Mouse (Mus musculus) CH12.LX (cell line): ENCODE measurements around the gene S100a2. TPM values are rescaled to one million over a fixed set of nuclear protein-coding genes. Genes with fewer than 3 reads are reported as not detected.

Experiments
- DNase-seq: peaks from one replicate; pipeline ENCODE4 v3.0.0-alpha.2; 2013; ENCODE audit errors: extremely low read depth
- H3K27ac ChIP-seq: 2 replicates; pipeline ENCODE4 v1.5.1; 2012; ENCODE audit warnings: low read depth, mild to moderate bottlenecking, control low read depth, moderate library complexity; ENCODE audit not compliant: insufficient read depth
- H3K27me3 ChIP-seq: replicated peaks from 2 replicates; pipeline ENCODE3; 2012; ENCODE audit warnings: inconsistent platforms
- H3K36me3 ChIP-seq, 2 experiments: replicated peaks in 1 of 2; 2 replicates each; pipeline versions ENCODE3 to v1.6.1; 2012; ENCODE audit warnings: inconsistent platforms in 1 of 2, low read length in 1 of 2, mild to moderate bottlenecking in 1 of 2, mixed read lengths in 1 of 2, moderate library complexity in 1 of 2; ENCODE audit not compliant: control insufficient read depth in 1 of 2, insufficient read depth in 1 of 2
- H3K4me1 ChIP-seq, 2 experiments: 2 replicates each; pipeline ENCODE4 v1.6.1; 2012; ENCODE audit warnings: inconsistent platforms in 1 of 2, moderate library complexity in 1 of 2; ENCODE audit not compliant: insufficient read depth in 2 of 2, control insufficient read depth in 1 of 2
- H3K4me2 ChIP-seq: 2 replicates; pipeline ENCODE4 v1.6.1; 2012; ENCODE audit warnings: low read depth, mild to moderate bottlenecking, control low read depth; ENCODE audit not compliant: poor library complexity, insufficient read depth, severe bottlenecking
- H3K4me3 ChIP-seq, 3 experiments: fragments of 150-350 bp in 1 of 3; sonication (generic) in 1 of 3; replicated peaks in 1 of 3; 2 replicates each; pipeline versions ENCODE3 to v1.5.1; 2011 to 2012; ENCODE audit warnings: low read depth in 2 of 3, low read length in 2 of 3, mild to moderate bottlenecking in 2 of 3, moderate library complexity in 2 of 3, control low read depth in 1 of 3, improper control_type of control experiment in 1 of 3, inconsistent platforms in 1 of 3, mixed read lengths in 1 of 3; ENCODE audit not compliant: poor library complexity in 1 of 3
- H3K79me2 ChIP-seq: replicated peaks from 2 replicates; pipeline ENCODE4 v1.6.1; 2012; ENCODE audit warnings: mild to moderate bottlenecking, moderate library complexity; ENCODE audit not compliant: control insufficient read depth, poor library complexity, insufficient read depth, severe bottlenecking; ENCODE audit errors: extremely low read depth
- H3K9ac ChIP-seq: 2 replicates; pipeline ENCODE4 v1.6.1; 2012; ENCODE audit warnings: low read depth, mild to moderate bottlenecking, control low read depth, moderate library complexity; ENCODE audit not compliant: insufficient read depth
- H3K9me3 ChIP-seq: replicated peaks from 2 replicates; pipeline ENCODE3; 2012; ENCODE audit warnings: low read length, inconsistent platforms, mixed read lengths
- BHLHE40 ChIP-seq: IDR thresholded peaks from 2 replicates; pipeline ENCODE4 v1.6.1; 2011; ENCODE audit warnings: mild to moderate bottlenecking, low read depth, low read length, improper control_type of control experiment
- CHD1 ChIP-seq: IDR thresholded peaks from 2 replicates; pipeline ENCODE4 v1.6.1; 2012; ENCODE audit warnings: low read depth, low read length, improper control_type of control experiment, inconsistent platforms
- CHD2 ChIP-seq: IDR thresholded peaks from 2 replicates; pipeline ENCODE4 v1.6.1; 2011; ENCODE audit warnings: low read length, improper control_type of control experiment
- E2F4 ChIP-seq: IDR thresholded peaks from 2 replicates; pipeline ENCODE4 v1.6.1; 2011; ENCODE audit warnings: low read depth, low read length, improper control_type of control experiment; ENCODE audit not compliant: insufficient replicate concordance
- ELF1 ChIP-seq: IDR thresholded peaks from 2 replicates; pipeline ENCODE4 v1.6.1; 2014; ENCODE audit warnings: low read depth, mild to moderate bottlenecking, inconsistent platforms, low read length, improper control_type of control experiment
- EP300 ChIP-seq: IDR thresholded peaks from 2 replicates; pipeline ENCODE4 v1.6.1; 2011; ENCODE audit warnings: low read length, improper control_type of control experiment
- ETS1 ChIP-seq: conservative IDR thresholded peaks from 2 replicates; pipeline ENCODE4 v1.6.1; 2012; ENCODE audit warnings: low read depth, mild to moderate bottlenecking, inconsistent platforms, low read length, improper control_type of control experiment, moderate library complexity
- GABPA ChIP-seq: IDR thresholded peaks from 2 replicates; pipeline ENCODE4 v1.6.1; 2012; ENCODE audit warnings: low read depth, low read length, improper control_type of control experiment, inconsistent platforms; ENCODE audit not compliant: insufficient replicate concordance
- HCFC1 ChIP-seq: IDR thresholded peaks from 2 replicates; pipeline ENCODE4 v1.6.1; 2012; ENCODE audit warnings: low read depth, mild to moderate bottlenecking, inconsistent platforms, low read length, improper control_type of control experiment
- IRF4 ChIP-seq: IDR thresholded peaks from 2 replicates; pipeline ENCODE4 v1.6.1; 2014; ENCODE audit warnings: low read depth, mild to moderate bottlenecking, inconsistent platforms, low read length, improper control_type of control experiment
- JUND ChIP-seq: conservative IDR thresholded peaks from 2 replicates; pipeline ENCODE4 v1.6.1; 2011; ENCODE audit warnings: low read depth, low read length, improper control_type of control experiment
- KAT2A ChIP-seq: IDR thresholded peaks from 2 replicates; pipeline ENCODE4 v1.6.1; 2012; ENCODE audit warnings: low read length, improper control_type of control experiment, inconsistent platforms; ENCODE audit not compliant: insufficient replicate concordance
- MAX ChIP-seq: IDR thresholded peaks from 2 replicates; pipeline ENCODE4 v1.6.1; 2011; ENCODE audit warnings: low read length, improper control_type of control experiment
- MAZ ChIP-seq: IDR thresholded peaks from 2 replicates; pipeline ENCODE4 v1.6.1; 2012; ENCODE audit warnings: low read depth, mild to moderate bottlenecking, inconsistent platforms, low read length, improper control_type of control experiment, moderate library complexity
- MEF2A ChIP-seq: IDR thresholded peaks from 2 replicates; pipeline ENCODE4 v1.6.1; 2014; ENCODE audit warnings: low read depth, mild to moderate bottlenecking, inconsistent platforms, low read length, improper control_type of control experiment, borderline replicate concordance
- MYC ChIP-seq: IDR thresholded peaks from 2 replicates; pipeline ENCODE4 v1.6.1; 2011; ENCODE audit warnings: low read depth, mild to moderate bottlenecking, improper control_type of control experiment, low read length
- PAX5 ChIP-seq: IDR thresholded peaks from 2 replicates; pipeline ENCODE4 v1.6.1; 2012; ENCODE audit warnings: low read length, inconsistent platforms, mixed read lengths
- POLR2A ChIP-seq: IDR thresholded peaks from 2 replicates; pipeline ENCODE4 v1.6.1; 2011; ENCODE audit warnings: low read depth, mild to moderate bottlenecking, improper control_type of control experiment, low read length
- RCOR1 ChIP-seq: conservative IDR thresholded peaks from 2 replicates; pipeline ENCODE4 v1.6.1; 2012; ENCODE audit warnings: low read depth, mild to moderate bottlenecking, inconsistent platforms, low read length, improper control_type of control experiment
- SIN3A ChIP-seq: IDR thresholded peaks from 2 replicates; pipeline ENCODE4 v1.6.1; 2012; ENCODE audit warnings: low read length, improper control_type of control experiment, inconsistent platforms
- SMC3 ChIP-seq: IDR thresholded peaks from 2 replicates; pipeline ENCODE4 v1.6.1; 2011; ENCODE audit warnings: low read depth, low read length, improper control_type of control experiment
- USF1 ChIP-seq: IDR thresholded peaks from 2 replicates; pipeline ENCODE4 v1.6.1; 2014; ENCODE audit warnings: low read depth, mild to moderate bottlenecking, inconsistent platforms, low read length, improper control_type of control experiment
- ZKSCAN1 ChIP-seq: IDR thresholded peaks from 2 replicates; pipeline ENCODE4 v1.6.1; 2012; ENCODE audit warnings: low read depth, inconsistent platforms, low read length, improper control_type of control experiment, borderline replicate concordance
- ZMIZ1 ChIP-seq: IDR thresholded peaks from 2 replicates; pipeline ENCODE4 v1.6.1; 2012; ENCODE audit warnings: low read depth, mild to moderate bottlenecking, inconsistent platforms, low read length, improper control_type of control experiment
- dilution Hi-C: fragments of 300-500 bp; cut with MboI; formaldehyde crosslinking; loops from 2 replicates; pipeline ENCODE4 v1.14.3; 2020; ENCODE audit warnings: low sequenced_read_pairs; ENCODE audit not compliant: extremely low pct_unique_long_range_greater_than_20kb, extremely low pct_ligation_motif_present
- in situ Hi-C: fragments of 300-500 bp; cut with MboI; formaldehyde crosslinking; loops from 3 replicates; pipeline ENCODE4 v1.14.3; 2019; ENCODE audit warnings: low sequenced_read_pairs, low pct_ligation_motif_present, low pct_unique_long_range_greater_than_20kb, mixed read lengths
- polyA plus RNA-seq: library from polyadenylated mRNA; unstranded; fragments of >175 nt; gene quantifications from 2 replicates; pipeline ENCODE4 v1.2.1, GENCODE M21; 2012; ENCODE audit warnings: low read depth; ENCODE audit not compliant: insufficient read length
- total RNA-seq, 2 experiments: library from RNA; depleted of rRNA; stranded (reverse); fragments of 300-350 nt in 1 of 2; fragments of >200 nt in 1 of 2; gene quantifications; 2 replicates each; pipeline ENCODE4 v1.2.3; 2012 to 2014

Gene S100a2
- total and polyA plus RNA-seq, 3 experiments, result not detected

DNA sequence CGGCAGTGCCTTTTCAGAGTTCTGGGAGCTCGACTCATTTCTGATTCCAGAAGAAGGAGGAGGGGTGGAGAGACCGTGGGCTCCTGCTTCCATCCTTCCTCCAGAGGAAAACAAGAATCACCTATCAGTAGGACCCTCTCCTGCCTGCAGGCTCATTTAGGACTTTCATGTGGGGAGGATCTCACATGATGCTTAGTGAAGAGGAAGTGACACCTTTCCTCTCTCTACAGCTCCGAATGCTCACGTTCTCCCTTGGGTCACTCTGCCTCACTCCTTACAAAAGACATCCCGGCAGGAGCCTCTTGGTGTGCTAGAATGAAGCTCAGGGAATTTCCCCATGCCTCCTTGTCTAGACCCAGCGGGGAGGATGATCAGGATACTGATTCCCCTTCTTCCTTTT lies 31.5 kb downstream of the S100a2 start:
- no peak overlapping the region for H3K4me3 ChIP-seq
- DNase-seq, result peak; percentile 26
- H3K4me1 ChIP-seq, result peaks cover 0 to 20% of the 10 kb centered on the region in 2 experiments; a peak in 2 of 4 replicates
- H3K4me2 ChIP-seq, result 0 out of 2 replicates have a peak overlapping the region, but pooled peaks have one; percentile 0
- no peaks in the 10 kb centered on the region for H3K36me3 ChIP-seq
- H3K9me3 ChIP-seq, result no peaks in the 10 kb centered on the region
- H3K9ac ChIP-seq, result no peak overlapping the region
- H3K27me3 ChIP-seq, result peaks cover 3% of the 10 kb centered on the region
- in situ Hi-C loops (no loop called here), dilution Hi-C loops (no loop called here)
- H3K79me2 ChIP-seq, result no peaks in the 10 kb centered on the region
- TF ChIP-seq ELF1 (no peak), BHLHE40 (peak; percentile 80), HCFC1 (no peak), EP300 (0 out of 2 replicates have a peak, but pooled peaks have one; percentile 12)
- TF ChIP-seq, all 38 proteins: peak for 2
- H3K27ac ChIP-seq, result no peak overlapping the region

DNA sequence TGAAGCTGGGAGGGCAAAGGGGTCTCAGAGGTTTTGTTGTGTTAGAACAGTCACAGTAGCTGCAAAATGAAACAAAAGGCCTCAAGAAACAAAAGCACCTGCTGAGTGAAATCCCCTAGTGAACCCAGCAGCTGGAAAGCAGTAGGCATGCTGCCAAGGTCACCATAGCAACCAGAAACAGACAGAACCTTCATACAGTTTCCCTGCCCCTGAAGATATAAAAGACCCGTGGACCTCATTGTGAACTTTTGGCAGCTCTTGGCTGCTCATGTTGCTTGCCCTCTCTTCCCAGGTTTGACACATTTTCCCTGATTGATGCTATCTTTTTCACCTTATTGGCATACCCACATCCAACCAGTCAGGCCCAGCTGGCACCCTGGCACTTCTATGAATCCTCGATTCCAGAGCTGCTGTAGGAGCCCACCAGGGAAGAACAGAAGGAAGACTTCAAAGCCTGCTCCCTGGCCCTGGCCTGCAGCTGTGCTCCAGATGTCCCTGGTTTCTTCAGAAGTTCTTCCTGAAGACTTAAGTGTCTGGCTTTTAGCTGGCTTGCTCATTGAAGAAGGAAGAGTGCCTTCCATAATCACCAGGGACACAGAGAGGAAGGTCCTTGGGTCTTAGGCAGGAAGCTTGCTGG lies 33.5 kb downstream of the S100a2 start:
- in situ Hi-C loops, result no loop called here
- TF ChIP-seq MEF2A (no peak), POLR2A (no peak), CHD2 (no peak), ZMIZ1 (no peak), IRF4 (no peak), SIN3A (0 out of 2 replicates have a peak, but pooled peaks have one; percentile 36)
- H3K27me3 ChIP-seq, result no peaks in the 10 kb centered on the region

GRCm38 (mm10) chr3:90625496-90625895 lies 35.4 kb downstream of the S100a2 start:
- Histone ChIP-seq H3K79me2 (no peaks in the 10 kb centered on the region), H3K9me3 (no peaks in the 10 kb centered on the region), H3K9ac (no peak overlapping the region), H3K4me2 (no peak overlapping the region), H3K27me3 (no peaks in the 10 kb centered on the region), H3K4me1 (peaks cover 0 to 20% of the 10 kb centered on the region in 2 experiments; a peak in 2 of 4 replicates)
- DNase-seq, result no peak
- in situ Hi-C loops, result no loop called here
- dilution Hi-C loops, result no loop called here
- no peak for TF ChIP-seq ZMIZ1
- TF ChIP-seq POLR2A, result no peak
- no peak for TF ChIP-seq MYC
- TF ChIP-seq MAZ, result no peak
- no peak for TF ChIP-seq MAX
- no peak for TF ChIP-seq USF1
- TF ChIP-seq CHD1, result no peak
- no peak for TF ChIP-seq RCOR1
- no peak for TF ChIP-seq ZKSCAN1
- no peak for TF ChIP-seq ELF1
- TF ChIP-seq E2F4, result no peak
- TF ChIP-seq JUND, result no peak
- TF ChIP-seq CHD2, result no peak
- TF ChIP-seq ETS1, result no peak
- TF ChIP-seq SMC3, result no peak
- TF ChIP-seq SIN3A, result no peak
- TF ChIP-seq GABPA, result no peak
- no peak for TF ChIP-seq KAT2A
- TF ChIP-seq IRF4, result no peak
- no peak for TF ChIP-seq PAX5
- TF ChIP-seq, all 38 proteins: peak for 0
- Histone ChIP-seq H3K4me3 (no peak overlapping the region), H3K27ac (no peak overlapping the region), H3K36me3 (no peaks in the 10 kb centered on the region)

More for the DNA sequence above, 33.5 kb downstream of the S100a2 start:
- Histone ChIP-seq H3K36me3 (no peaks in the 10 kb centered on the region), H3K4me1 (peaks cover 0 to 20% of the 10 kb centered on the region in 2 experiments; a peak in 2 of 4 replicates), H3K9me3 (no peaks in the 10 kb centered on the region), H3K4me2 (no peak overlapping the region; the same call in 1 of the 2 replicates), H3K27ac (no peak overlapping the region), H3K79me2 (no peaks in the 10 kb centered on the region), H3K4me3 (no peak overlapping the region), H3K9ac (no peak overlapping the region)
- no peak for DNase-seq
- dilution Hi-C loops, result no loop called here
